Mouse (Mus musculus) lung, postnatal 25 days (tissue): ENCODE measurements around the gene Prss53.

ENCODE experiments used
- DNase-seq: peaks from one replicate; pipeline ENCODE4 v3.0.0; 2022; ENCODE audit warnings: low spot score

Gene Prss53

DNA sequence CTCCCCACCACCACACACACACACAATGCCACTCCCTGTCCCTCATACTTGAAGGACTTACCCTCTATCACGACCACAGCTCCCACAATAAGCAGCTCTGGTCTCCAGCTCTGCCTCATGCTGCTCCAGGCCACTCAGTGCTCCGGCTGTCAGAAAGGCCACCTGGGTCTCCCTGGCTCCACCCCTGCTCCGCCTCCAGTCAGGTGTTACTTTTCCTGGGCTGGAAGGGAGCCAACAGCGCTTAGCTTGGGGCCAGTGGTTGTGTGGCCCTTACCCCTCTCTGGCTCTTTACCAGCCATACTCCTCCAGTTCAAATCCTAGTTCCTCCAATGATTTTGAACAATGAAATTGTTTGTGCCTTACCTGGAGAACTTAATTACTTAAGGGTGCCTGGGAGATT is at the start of gene Prss53:
Gene Prss53, minus strand, starts transcription at position 173 of the 400 bp plus-strand sequence.
- DNase-seq = peak; percentile 31

DNA sequence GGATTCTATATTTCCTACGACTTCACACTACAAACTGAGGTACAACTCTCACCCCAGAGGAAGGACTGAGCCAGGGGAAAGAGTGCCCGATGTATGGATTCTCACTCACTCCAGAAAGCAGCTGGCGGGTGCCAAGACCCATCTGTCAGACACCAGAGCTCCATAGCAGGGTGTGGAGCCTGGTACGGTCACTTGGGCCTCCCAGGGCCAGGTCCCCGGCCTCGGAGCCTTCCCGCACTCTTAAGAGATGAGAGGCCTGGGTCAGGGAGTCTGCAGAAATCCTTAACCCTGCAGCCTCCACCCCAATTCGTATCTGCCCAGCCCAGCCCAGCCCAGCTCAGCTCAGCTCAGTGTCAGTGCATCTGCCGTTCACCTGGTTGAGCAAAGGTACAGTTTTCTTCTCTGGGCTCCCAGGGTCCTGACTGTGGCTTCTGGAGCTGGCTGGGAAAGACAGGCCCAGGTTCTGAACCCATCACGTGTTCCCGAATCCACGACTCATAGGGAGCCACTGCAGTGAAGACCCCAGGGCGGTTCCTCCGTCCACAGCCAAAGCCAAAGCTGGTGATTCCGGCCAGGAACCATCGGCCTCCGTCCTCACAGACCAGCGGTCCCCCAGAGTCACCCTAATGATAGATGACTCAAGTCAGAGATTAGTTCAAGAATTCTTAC is 45.6 kb upstream of the Prss53 start:
- no peak for DNase-seq

DNA sequence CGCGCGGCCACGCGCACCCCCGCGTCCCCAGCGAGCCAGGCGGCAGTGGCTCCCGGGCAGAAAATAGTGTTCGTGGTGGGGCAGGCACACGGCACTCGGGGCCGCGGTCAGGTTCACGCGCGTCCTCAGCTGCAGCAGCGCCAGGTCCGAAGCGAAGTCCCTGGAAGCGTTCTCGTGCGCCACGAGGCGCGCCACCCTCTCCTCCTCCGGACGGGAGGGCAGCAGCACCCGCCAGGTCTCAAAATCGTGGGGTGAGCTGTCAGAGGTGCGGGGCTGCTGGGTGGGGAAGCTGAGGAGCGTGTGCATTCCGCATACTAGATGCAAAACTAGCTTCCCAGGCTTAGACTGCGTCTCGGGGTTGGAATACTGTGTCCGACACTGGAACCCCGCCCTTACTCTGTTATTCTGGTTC is 45.0 kb upstream of the Prss53 start:
- no peak for DNase-seq

DNA sequence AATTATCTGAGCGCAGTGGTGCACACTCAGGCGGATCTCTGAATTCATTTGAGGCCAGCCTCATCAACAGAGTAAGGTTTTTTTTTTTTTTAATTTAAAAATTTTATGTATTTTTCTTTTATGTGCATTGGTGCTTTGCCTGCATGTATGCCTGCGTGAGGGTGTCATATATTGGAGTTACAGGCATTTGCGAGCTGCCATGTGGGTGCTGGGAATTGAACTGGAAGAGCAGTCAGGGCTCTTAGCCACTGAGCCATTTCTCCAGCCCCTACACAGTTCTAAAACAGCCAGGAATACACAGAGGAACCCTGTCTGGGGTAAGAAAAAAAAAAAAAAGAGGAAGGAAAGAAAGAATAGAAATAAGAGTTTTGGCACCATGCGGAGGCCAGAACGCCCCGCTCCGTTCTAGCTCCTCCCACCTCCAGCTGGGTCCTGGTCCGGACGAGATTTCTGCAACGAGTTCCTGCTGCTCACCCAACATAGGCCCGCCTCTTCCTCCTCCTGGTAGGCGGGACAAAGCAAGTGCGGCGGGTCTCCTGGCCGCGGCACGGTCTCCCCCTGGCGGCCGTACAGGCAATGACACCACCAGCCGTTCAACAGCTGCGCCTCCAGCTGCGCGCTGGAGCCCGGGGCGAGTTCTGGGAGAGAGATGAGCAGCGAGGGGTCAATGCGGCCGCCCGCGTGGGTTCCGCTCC is 44.4 kb upstream of the Prss53 start:
- DNase-seq = peak; percentile 97

DNA sequence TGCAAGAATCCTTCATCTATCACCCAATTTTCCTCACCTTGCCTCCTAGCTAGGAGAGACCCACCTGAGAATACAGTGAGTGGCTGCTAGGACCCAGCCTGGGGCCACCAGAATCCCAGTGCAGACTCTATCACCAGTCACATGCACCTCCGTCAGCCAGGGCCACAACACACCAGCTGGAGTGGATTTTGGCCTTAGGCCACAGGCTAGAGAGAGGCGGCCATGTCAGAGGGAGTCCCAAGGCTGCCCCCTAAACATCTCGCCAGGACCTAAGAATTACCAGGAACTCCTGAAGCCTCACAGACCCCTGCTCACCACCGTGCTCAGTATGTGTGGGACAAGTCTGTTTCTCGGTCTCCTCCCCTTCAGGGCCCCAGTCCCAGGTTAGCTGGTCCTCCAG is 43.3 kb upstream of the Prss53 start:
- no peak for DNase-seq

DNA sequence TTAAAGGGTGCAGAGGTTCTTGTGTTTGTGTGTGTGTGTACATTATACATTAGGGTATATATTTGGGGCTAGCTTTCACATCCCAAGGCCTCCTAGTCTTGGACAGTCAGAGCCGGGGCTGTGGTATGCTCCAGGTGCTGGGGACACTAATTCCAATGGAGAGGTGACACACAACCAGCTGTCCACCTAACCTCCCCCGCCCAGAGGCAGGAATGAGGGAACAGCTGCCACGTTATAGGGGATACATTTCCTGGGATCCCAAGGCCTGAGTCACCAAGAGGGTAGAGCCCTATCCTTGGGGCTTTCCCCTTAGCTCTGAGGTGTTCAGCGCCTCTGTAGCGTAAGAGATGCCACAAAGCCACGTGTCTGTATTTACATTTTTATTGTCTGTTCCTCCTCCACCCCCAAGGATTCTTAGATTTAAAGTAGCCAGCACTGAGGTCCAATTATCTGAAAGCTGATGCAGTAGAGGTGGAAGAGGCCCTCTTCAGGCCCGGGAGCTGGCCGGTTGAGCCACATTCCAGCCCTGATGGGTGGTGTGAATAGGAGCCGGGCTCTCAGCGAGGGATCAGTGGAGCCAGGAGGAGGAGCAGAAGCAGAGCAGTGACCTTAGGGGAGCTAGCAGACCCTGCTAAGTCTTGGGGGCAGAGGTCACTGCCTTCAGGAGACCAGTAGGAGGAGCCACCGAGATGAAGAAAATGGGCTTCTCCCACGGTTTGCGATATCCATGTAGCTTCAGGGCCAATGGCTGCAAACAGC is 41.7 kb upstream of the Prss53 start:
- DNase-seq = peak; percentile 83

DNA sequence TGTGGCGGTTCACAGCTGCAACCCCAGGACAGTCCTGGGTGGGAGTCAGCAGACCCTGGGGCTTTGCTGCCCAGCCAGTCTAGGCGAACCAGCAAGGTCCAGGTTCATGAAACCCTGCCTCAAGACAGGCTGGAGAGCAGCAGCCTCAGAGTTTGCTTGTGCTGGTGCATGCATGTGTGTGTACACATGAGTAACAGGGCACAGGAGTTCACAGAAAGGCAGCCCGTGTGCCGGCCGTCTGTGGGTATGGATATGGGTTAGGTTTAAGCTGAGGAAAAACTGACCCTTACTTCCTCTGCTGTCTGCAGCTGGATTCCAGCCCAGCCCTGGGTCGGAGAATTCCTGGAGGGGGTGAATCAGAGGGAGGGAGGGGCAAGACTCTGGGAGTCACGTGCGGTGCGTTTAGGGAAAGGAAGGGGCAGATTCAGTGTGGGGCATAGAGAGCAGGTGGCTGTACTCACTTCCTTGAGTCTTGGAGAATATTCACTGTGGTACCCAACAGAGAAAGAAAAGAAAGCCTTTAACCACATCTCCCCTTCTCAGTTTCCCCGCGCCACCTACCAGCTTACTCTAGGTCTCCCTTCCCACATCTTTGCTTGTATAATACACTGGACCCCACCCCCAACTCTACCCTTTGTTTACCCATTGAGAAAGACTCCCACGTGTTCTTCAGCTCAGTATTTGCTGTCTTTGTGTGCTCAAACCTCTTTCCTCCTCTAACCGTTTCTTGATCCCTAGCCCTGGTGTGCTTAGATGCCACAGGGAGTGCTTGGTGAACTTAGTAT is 40.8 kb upstream of the Prss53 start:
- DNase-seq = peak; percentile 70

DNA sequence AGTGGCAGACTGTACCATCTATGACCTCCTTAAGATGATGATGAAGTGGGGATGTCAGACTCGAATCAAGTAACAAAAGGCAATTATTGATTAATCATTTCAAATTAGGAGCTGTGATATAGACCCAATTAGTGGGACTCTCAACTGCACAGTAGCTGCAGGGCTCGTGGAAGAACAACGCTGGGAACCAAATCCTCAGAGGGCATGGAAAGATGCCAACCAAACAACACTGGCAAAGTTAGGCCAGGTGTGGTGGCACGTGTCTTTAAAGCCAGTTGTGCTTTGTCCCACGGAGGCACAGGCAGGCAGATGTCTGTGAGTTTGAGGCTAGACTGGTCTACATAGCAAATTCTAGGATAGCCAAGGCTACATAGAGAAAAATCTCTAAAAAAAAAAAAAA is 39.9 kb upstream of the Prss53 start:
- DNase-seq = no peak

DNA sequence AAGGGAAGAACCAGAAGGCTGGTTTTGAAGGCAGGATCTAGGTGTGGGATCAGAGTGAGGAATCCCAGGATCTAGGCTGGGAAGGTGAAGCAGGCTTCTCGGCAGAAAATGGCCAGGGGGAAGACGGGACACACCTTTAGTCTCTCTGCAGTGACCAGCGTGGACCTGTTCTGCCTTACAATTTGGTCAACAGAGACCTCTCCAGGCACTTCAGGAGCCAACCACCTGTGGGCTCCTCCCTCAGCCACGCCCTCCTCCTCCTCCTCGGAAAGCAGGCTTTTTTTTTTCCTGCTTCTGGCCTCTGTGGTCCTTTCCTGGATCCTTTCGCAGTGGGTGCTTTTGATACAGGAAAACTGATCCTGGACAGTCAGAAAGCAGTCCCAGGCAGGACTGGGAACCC is 39.2 kb upstream of the Prss53 start, which contains the start of gene Prss8:
Gene Prss8, minus strand, starts transcription at position 182 of the 400 bp plus-strand sequence.
- peak; percentile 91 for DNase-seq

DNA sequence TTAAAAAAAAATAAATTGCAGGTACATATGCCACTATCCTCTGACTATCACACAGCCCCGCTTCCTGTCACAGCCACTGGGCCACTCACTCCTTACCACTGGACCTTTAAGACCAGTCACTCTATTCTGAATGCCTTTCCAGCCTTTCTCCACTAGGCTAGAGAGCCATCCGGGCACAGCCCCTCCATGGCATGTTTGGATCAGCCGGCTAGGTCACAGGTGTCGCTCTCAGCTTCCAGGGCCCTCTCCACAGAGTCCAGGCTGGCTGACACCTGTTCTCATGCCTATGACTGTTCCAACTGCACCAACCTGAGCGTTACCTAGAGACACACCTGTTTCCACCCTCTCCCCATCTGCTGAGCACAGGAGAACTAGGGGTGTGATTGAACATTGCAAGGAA is 37.8 kb upstream of the Prss53 start:
- peak; percentile 48 for DNase-seq

DNA sequence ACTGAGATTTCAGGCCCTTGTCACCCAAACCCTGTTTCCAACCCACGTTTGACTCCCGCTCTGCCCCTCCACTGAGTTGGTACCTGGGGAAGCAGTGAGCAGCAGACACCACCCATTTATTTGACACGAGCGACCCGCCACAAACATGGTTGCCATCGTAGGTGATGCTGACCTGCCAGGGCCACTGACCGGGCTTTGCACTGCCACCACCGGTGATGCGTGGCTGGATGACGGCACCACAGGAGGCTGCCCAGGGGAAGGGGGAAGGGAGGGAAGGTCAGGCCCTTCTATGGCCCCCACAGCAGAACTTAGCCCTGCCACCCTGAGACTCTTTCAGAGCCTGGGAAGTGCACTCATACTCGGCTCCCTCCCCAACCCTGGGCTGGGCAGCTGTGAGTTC is 37.0 kb upstream of the Prss53 start:
- DNase-seq = no peak

DNA sequence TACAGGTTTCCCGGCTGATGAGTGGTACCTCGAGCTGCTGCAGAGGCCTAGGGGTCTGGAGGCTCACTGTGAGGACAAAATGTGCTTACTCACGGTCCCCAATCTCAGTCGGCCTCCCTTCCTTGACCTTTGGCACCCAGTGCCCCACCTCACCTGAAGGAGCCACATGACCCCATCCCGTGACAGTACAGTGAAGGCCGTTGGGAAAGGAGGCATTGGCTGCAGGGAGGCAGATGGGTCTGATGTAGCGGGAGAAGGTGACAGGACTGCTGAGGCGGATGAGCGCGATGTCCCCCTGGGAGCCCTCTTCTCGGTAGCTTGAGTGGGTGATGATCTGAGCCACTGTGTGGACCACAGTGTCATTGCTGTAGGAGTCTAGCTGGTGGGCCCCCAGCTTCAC is 36.1 kb upstream of the Prss53 start:
- DNase-seq = no peak

DNA sequence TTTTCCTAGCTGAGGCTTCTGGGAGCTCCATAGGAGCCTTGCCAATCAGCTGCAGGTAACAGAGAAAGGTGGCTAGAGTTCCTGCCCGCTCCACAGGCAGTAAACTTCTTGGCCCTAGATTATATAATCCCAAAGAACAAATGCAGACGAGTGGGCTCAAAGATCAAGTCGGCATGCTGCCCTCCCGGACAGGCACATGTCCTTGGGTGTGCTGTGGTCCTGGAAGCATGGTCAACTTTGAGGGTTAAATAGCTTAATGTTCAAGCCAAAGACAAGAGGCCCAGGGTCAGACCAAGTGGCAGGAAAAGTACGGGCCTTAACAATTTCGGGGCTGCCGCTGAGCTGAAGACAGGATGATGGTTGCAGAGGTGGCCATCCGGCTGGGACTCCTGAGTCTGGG is 35.3 kb upstream of the Prss53 start:
- DNase-seq = no peak

DNA sequence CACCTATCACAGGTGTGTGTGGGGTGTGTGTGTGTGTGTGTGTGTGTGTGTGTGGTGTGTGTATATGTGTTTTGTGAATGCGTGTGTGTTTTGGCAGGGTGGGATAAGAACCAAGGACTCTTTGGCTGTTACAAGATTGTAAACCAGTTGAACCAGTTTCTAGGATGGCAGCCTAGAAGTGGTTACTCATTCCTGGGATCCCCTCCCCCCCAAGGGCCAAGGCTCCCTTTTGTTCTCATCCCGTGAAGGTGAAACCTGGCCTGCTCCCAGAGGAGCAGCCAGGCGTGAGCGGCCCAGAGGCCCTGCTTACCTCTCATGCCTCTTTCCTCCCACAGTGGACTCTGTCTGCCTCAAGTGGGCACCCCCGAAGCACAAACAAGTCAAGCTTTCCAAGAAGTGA is 34.5 kb upstream of the Prss53 start:
- DNase-seq = peak; percentile 86

DNA sequence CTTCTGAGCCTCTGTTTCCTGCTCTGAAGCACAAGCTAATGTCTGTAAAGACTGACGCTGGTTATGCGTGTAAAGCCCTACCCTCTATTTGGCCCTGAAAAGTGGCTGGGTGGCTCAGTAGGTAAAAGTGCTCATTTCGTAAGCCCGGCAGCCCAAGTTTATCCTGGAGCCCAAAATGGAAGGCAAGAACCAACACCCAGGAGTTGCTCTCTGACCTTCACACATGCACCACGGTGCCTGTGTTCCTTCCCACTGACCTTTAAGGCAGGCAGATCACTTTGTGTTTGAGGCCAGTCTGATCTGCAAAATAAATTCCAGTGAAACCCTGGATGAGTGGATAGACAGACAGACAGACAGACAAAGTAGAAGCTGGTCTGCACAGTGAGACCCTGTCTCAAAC is 32.9 kb upstream of the Prss53 start:
- no peak for DNase-seq

DNA sequence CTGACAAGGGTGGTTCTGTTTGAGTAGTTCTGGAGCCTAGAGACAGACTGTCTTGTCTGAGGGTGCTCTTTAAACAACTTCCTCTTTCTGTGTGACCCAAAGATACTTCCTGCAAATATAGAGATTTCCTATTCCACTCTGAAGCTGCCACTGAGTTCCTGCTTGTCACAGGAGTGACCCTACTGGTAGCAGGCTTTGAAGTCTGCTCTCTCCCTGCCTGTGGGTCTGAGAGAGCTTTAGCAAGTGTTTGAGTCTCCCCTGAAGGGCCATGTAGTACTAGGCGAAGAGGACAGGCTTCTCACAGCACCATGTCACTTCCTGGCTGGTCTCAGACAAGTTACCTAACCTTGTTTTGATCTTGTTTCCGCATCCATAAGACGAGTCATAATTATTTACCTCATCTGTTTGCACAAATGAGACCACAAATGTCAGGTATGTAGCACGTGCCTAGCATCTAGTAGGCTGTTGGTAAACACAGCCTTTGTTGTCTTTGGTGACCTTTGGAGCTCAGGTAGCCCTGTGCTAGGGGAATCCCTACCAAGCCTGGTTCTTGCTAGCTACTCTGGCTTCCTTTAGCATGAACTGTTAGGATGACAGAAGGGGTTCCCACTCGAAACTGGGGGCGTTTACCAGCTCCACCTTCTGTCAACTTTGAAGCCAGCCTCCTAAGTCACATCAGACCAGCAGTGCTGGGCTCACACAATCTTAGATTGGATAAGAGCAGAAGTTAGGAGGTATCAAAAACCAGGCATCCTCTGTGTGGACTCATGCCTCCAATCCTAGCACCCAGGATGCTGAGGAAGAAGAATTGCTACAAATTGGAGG is 31.9 kb upstream of the Prss53 start:
- DNase-seq = peak; percentile 36

DNA sequence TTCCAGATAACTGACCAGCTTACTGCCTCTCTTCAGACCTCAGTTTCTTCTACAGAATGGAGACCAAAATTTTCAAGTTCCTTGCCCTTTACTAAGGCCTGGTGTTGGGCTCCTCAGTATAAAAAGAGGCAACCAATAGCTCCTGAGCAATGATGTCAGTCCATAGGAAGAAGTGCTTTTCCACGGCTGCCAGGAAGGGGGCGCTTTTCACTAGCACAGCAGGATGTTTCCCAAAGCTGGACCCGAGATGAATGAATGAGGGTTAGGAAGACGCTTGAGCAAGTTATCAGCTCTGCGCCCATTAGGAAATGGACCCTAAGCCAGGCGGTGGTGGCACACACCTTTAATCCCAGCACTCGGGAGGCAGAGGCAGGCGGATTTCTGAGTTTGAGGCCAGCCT is 30.7 kb upstream of the Prss53 start:
- peak; percentile 61 for DNase-seq

DNA sequence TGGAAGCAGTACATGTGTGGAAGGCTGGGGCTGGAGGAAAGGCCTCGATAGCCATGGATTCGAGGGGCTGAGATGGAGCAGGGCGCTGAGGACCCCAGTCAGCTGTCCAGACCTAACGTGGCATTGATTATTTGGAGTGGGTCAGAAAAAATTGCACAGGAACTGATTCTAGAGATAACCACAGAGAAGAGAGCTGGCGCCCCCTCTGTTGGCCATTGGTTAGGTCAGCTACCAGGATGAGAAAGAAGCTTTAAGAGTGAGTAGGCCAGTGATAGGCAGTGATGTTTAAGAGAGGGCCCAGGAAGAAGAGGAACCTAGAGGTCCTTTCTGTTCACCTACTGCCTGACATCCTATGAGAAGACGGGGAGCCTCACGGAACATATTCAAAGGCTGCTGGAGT is 28.5 kb upstream of the Prss53 start:
- no peak for DNase-seq

DNA sequence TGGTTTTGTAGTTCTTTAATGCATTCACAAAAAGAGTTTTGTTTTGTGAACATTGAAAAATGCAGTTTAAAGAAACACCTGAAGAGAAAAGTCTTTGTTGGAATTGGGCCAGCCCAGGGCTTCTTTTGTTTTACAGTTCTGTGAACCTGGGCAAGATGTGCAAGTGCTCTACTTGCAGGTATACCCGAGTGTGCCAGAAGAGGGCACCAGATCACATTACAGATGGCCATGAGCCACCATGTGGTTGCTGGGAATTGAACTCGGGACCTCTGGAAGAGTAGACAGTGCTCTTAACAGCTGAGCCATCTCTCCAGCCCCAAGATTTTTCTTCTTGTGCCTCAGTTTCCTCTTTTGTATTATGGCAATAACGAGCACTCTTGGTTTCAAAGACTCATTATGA is 27.4 kb upstream of the Prss53 start:
- peak; percentile 64 for DNase-seq

DNA sequence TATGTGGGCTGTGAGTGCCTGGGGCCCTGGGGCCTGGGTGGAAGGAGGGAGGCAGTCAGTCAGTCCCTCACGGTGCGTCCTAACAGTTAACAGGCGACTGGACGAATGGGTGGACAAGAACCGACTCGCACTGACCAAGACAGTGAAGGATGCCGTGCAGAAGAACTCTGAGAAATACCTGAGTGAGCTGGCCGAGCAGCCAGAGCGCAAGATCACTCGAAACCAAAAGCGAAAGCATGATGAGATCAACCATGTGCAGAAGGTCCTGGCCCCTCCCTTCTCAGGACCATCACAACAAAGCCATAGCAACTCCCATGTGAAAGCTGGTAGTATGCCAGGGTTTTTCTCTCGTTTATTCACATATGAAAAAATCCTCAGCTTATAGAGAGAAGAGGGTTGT is 24.5 kb upstream of the Prss53 start:
- no peak for DNase-seq

DNA sequence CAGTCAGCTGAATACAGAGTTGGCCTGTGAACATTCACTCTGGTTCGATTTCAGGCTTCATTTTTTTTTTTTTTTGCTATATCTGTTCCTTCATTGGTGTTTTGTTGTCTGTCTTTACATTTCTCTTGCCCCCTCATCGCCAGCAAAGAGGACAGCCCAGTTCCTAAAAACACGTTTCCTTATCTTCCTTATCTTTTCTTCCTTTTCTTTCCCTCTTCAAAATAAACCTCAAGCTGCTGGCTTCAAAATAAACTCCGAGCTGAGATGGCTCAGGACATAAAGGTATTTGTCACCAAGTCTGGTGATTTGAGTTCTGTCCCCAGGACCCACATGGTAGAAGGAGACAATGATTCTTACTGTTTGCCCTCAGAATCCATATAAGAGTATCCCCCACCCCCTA is 22.2 kb upstream of the Prss53 start:
- DNase-seq = no peak
